Mouse (Mus musculus) bone marrow macrophage, adult 2 months (primary cell): Measurements from ENCODE around the gene Cdc26. TPM values are rescaled to one million over a fixed set of nuclear protein-coding genes. Genes with fewer than 3 reads are reported as not detected.

Experiments used
- H3K27ac ChIP-seq: 2 replicates; pipeline ENCODE4 v1.5.1; 2012; ENCODE audit warnings: low read depth, low read length; ENCODE audit not compliant: insufficient read depth
- H3K4me1 ChIP-seq: 2 replicates; pipeline ENCODE4 v1.6.1; 2012; ENCODE audit warnings: low read length; ENCODE audit not compliant: control insufficient read depth, insufficient read depth
- H3K4me3 ChIP-seq: 2 replicates; pipeline ENCODE4 v1.5.1; 2012; ENCODE audit warnings: mild to moderate bottlenecking, low read length, moderate library complexity; ENCODE audit not compliant: insufficient read depth
- CTCF ChIP-seq: IDR thresholded peaks from 2 replicates; pipeline ENCODE4 v1.5.1; 2012; ENCODE audit warnings: low read depth, mild to moderate bottlenecking, low read length, moderate library complexity
- POLR2A ChIP-seq: IDR thresholded peaks from 2 replicates; pipeline ENCODE4 v1.6.1; 2012; ENCODE audit warnings: mild to moderate bottlenecking, low read depth, low read length, borderline replicate concordance
- polyA plus RNA-seq: library from polyadenylated mRNA; stranded (reverse); fragments of >200 nt; gene quantifications from 2 replicates; pipeline ENCODE4 v1.2.4, GENCODE M21; 2012; ENCODE audit not compliant: missing spikeins, insufficient read depth, insufficient read length

The Cdc26 gene
- polyA plus RNA-seq, 1 experiment, result 54.8 TPM

- TF ChIP-seq POLR2A (no peak), CTCF (no peak)
- peaks cover 6% of the 10 kb centered on the region for H3K4me1 ChIP-seq
Measured at GRCm38 (mm10) chr4:62406133-62406532, 2.3 kb downstream of the Cdc26 start.

GRCm38 (mm10) chr4:62398956-62399355 is 9.5 kb downstream of the Cdc26 start:
- H3K4me1 ChIP-seq, result peaks cover 19% of the 10 kb centered on the region
- no peak overlapping the region for H3K27ac ChIP-seq
- TF ChIP-seq POLR2A (no peak), CTCF (no peak)
- H3K4me3 ChIP-seq, result no peak overlapping the region

More at GRCm38 (mm10) chr4:62406133-62406532, 2.3 kb downstream of the Cdc26 start:
- H3K4me3 ChIP-seq, result no peak overlapping the region
- no peak overlapping the region for H3K27ac ChIP-seq

GRCm38 (mm10) chr4:62397616-62398365 is 10.7 kb downstream of the Cdc26 start:
- no peak overlapping the region for H3K27ac ChIP-seq
- TF ChIP-seq POLR2A, result no peak
- no peak overlapping the region for H3K4me3 ChIP-seq
- H3K4me1 ChIP-seq, result peaks cover 19% of the 10 kb centered on the region

GRCm38 (mm10) chr4:62395806-62396205 is 12.6 kb downstream of the Cdc26 start:
- TF ChIP-seq POLR2A (no peak), CTCF (no peak)
- H3K4me3 ChIP-seq, result no peak overlapping the region
- no peak overlapping the region for H3K27ac ChIP-seq
- peaks cover 19% of the 10 kb centered on the region for H3K4me1 ChIP-seq

GRCm38 (mm10) chr4:62393459-62393858 is 15.0 kb downstream of the Cdc26 start:
- no peak overlapping the region for H3K27ac ChIP-seq
- H3K4me1 ChIP-seq, result peaks cover 11% of the 10 kb centered on the region
- no peak overlapping the region for H3K4me3 ChIP-seq
- TF ChIP-seq POLR2A (no peak), CTCF (no peak)

GRCm38 (mm10) chr4:62391892-62392291 is 16.6 kb downstream of the Cdc26 start:
- no peak for TF ChIP-seq CTCF
- TF ChIP-seq POLR2A, result no peak
- no peaks in the 10 kb centered on the region for H3K4me1 ChIP-seq
- no peak overlapping the region for H3K4me3 ChIP-seq
- no peak overlapping the region for H3K27ac ChIP-seq

- Histone ChIP-seq H3K4me3 (no peak overlapping the region), H3K4me1 (no peaks in the 10 kb centered on the region), H3K27ac (no peak overlapping the region)
- TF ChIP-seq POLR2A, result no peak
- no peak for TF ChIP-seq CTCF
Measured at GRCm38 (mm10) chr4:62389592-62390512, 18.6 kb downstream of the Cdc26 start.

GRCm38 (mm10) chr4:62385439-62385838 is 23.0 kb downstream of the Cdc26 start:
- Histone ChIP-seq H3K4me1 (no peaks in the 10 kb centered on the region), H3K27ac (no peak overlapping the region), H3K4me3 (no peak overlapping the region)
- TF ChIP-seq POLR2A, result no peak
- no peak for TF ChIP-seq CTCF

- Histone ChIP-seq H3K4me3 (no peak overlapping the region), H3K27ac (no peak overlapping the region), H3K4me1 (no peaks in the 10 kb centered on the region)
- TF ChIP-seq POLR2A, result no peak
- no peak for TF ChIP-seq CTCF
Measured at GRCm38 (mm10) chr4:62384159-62384558, 24.3 kb downstream of the Cdc26 start.

GRCm38 (mm10) chr4:62383752-62384151 is 24.7 kb downstream of the Cdc26 start:
- TF ChIP-seq POLR2A (no peak), CTCF (no peak)
- no peaks in the 10 kb centered on the region for H3K4me1 ChIP-seq
- no peak overlapping the region for H3K27ac ChIP-seq
- no peak overlapping the region for H3K4me3 ChIP-seq
